Mouse (Mus musculus) embryonic fibroblast, embryonic 13.5 days (primary cell): ENCODE data around the gene Lrrc71.

Source experiments
- CTCF ChIP-seq: IDR thresholded peaks from 2 replicates; pipeline ENCODE4 v1.5.1; 2011; ENCODE audit warnings: mild to moderate bottlenecking, control low read depth, low read length, moderate library complexity, borderline replicate concordance; ENCODE audit not compliant: insufficient read depth
- POLR2A ChIP-seq: IDR thresholded peaks from 2 replicates; pipeline ENCODE4 v1.6.1; 2011; ENCODE audit warnings: low read depth, mild to moderate bottlenecking, control low read depth, low read length, moderate library complexity

DNA sequence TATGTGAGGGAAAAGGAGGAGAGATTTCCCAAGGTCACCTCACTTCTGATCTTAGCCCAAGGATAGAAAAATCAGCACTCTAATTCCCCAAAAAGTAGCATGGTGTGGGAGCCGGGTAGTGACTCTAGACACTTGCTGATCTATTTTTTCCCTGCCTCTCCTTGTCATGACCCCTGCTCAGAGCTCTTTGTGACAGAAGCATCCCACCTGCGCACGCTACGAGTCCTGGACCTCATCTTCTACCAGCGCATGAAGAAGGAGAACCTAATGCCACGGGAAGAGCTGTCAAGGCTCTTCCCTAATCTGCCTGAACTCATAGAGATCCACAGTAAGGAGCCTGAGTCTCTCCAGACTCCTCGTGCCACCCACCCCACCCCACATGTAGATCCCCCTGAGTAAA, 22.2 kb downstream of the Lrrc71 start:
- TF ChIP-seq CTCF = no peak
- TF ChIP-seq POLR2A = no peak
